Mouse (Mus musculus): ENCODE results near the gene Mvd.

The Mvd gene

GRCm38 (mm10) chr8:122427607-122428006 lies 15.6 kb downstream of the Mvd start:
- no peak for DNase-seq (ENCODE audit: low read depth, low spot score)

- DNase-seq (ENCODE audit: low read depth, low spot score), result no peak
Observed at GRCm38 (mm10) chr8:122426145-122426544, 17.1 kb downstream of the Mvd start.

GRCm38 (mm10) chr8:122423659-122424058 lies 19.6 kb downstream of the Mvd start:
- DNase-seq (ENCODE audit: low read depth, low spot score), result no peak

- DNase-seq (ENCODE audit: low read depth, low spot score), result no peak
Observed at GRCm38 (mm10) chr8:122423217-122423616, 20.0 kb downstream of the Mvd start.

GRCm38 (mm10) chr8:122421376-122422070 lies 21.7 kb downstream of the Mvd start, which contains the start of gene Il17c:
Gene Il17c (plus strand): TSS chr8:122422020.
- no peak for DNase-seq (ENCODE audit: low read depth, low spot score)

- DNase-seq (ENCODE audit: low read depth, low spot score), result no peak
Observed at GRCm38 (mm10) chr8:122419881-122420555, 23.2 kb downstream of the Mvd start.

- DNase-seq (ENCODE audit: low read depth, low spot score), result no peak
Observed at GRCm38 (mm10) chr8:122415554-122415953, 27.7 kb downstream of the Mvd start.

- DNase-seq (ENCODE audit: low read depth, low spot score), result no peak
Observed at GRCm38 (mm10) chr8:122414311-122414710, 28.9 kb downstream of the Mvd start.

- no peak for DNase-seq (ENCODE audit: low read depth, low spot score)
Observed at GRCm38 (mm10) chr8:122407678-122408077, 35.5 kb downstream of the Mvd start.

- DNase-seq (ENCODE audit: low read depth, low spot score), result no peak
Observed at GRCm38 (mm10) chr8:122405146-122405805, 37.9 kb downstream of the Mvd start.

GRCm38 (mm10) chr8:122398186-122398585 lies 45.0 kb downstream of the Mvd start:
- no peak for DNase-seq (ENCODE audit: low read depth, low spot score)

GRCm38 (mm10) chr8:122395291-122395690 lies 47.9 kb downstream of the Mvd start:
- DNase-seq (ENCODE audit: low read depth, low spot score), result no peak

- no peak for DNase-seq (ENCODE audit: low read depth, low spot score)
Observed at GRCm38 (mm10) chr8:122393717-122394116, 49.5 kb downstream of the Mvd start.

GRCm38 (mm10) chr8:122390758-122391157 lies 52.5 kb downstream of the Mvd start:
- no peak for DNase-seq (ENCODE audit: low read depth, low spot score)

GRCm38 (mm10) chr8:122389357-122389756 lies 53.9 kb downstream of the Mvd start:
- DNase-seq (ENCODE audit: low read depth, low spot score), result peak; percentile 19

All from CD4-positive, CD25-positive, alpha-beta regulatory T cell, adult 2 months (primary cell).